Mouse (Mus musculus) forebrain, embryonic 11.5 days (tissue): ENCODE results near the gene Bst1. TPM values are rescaled to one million over a fixed set of nuclear protein-coding genes. Genes with fewer than 3 reads are reported as not detected.
A peak's percentile ranks its signal among the peaks of the same experiment; 100 is the strongest.

ENCODE experiments used
- ATAC-seq: fragments of 200-750 bp; cut with Nextera tagmentation; replicated peaks from 2 replicates; pipeline ENCODE4 v1.8.0; 2017; ENCODE audit warnings: moderate TSS enrichment; ENCODE audit not compliant: low FRiP score
- DNase-seq: peaks from one replicate; pipeline ENCODE4 v3.0.0-alpha.2; 2017; ENCODE audit warnings: low spot score
- H3K27ac ChIP-seq: fragments of 300-500 bp; sonication (generic); 2 replicates; pipeline ENCODE4 v1.5.1; 2014; ENCODE audit warnings: low read depth, low read length
- H3K27me3 ChIP-seq: fragments of 300-500 bp; sonication (generic); 2 replicates; pipeline ENCODE4 v1.6.1; 2014; ENCODE audit warnings: mild to moderate bottlenecking, low read length, mixed read lengths; ENCODE audit not compliant: control insufficient read depth, insufficient read depth
- H3K36me3 ChIP-seq: fragments of 300-500 bp; sonication (generic); 2 replicates; pipeline ENCODE4 v1.6.1; 2014; ENCODE audit warnings: mild to moderate bottlenecking, low read length, moderate library complexity, mixed read lengths; ENCODE audit not compliant: control insufficient read depth, insufficient read depth
- H3K4me1 ChIP-seq: fragments of 300-500 bp; sonication (generic); replicated peaks from 2 replicates; pipeline ENCODE4 v1.6.1; 2014; ENCODE audit warnings: low read length, mixed read lengths; ENCODE audit not compliant: control insufficient read depth, insufficient read depth
- H3K4me2 ChIP-seq: fragments of 300-500 bp; sonication (generic); 2 replicates; pipeline ENCODE4 v1.6.1; 2014; ENCODE audit warnings: low read depth, mild to moderate bottlenecking, low read length, moderate library complexity, mixed read lengths; ENCODE audit not compliant: severe bottlenecking
- H3K4me3 ChIP-seq: fragments of 300-500 bp; sonication (generic); 2 replicates; pipeline ENCODE4 v1.5.1; 2014; ENCODE audit warnings: low read depth, low read length
- H3K9ac ChIP-seq: fragments of 300-500 bp; sonication (generic); 2 replicates; pipeline ENCODE4 v1.6.1; 2014; ENCODE audit warnings: low read length
- H3K9me3 ChIP-seq: fragments of 300-500 bp; sonication (generic); 2 replicates; pipeline ENCODE4 v1.6.1; 2016; ENCODE audit warnings: low read length, mixed read lengths; ENCODE audit not compliant: control insufficient read depth
- WGBS: fragments of 180-500 bp; shearing (Covaris S2); extraction: QIAGEN DNeasy Blood & Tissue Kit; methylation state at CpG from one replicate; pipeline ENCODE4 v1.1.7; 2014; 5-methylcytosine and 5-hydroxymethylcytosine counted together
- polyA plus RNA-seq: library from polyadenylated mRNA; unstranded; fragments of >200 nt; fragmentation: Nextera tagmentation; extraction: Ambion mirVana; gene quantifications from 2 replicates; pipeline ENCODE4 v1.2.1, GENCODE M21; 2014

Bst1 gene
- polyA plus RNA-seq, 1 experiment from 2014 or later, result not detected

GRCm38 (mm10) chr5:43806340-43806739, 12.3 kb upstream of the Bst1 start:
- Histone ChIP-seq H3K27ac (no peak overlapping the region), H3K9me3 (no peaks in the 10 kb centered on the region), H3K4me2 (no peak overlapping the region), H3K4me3 (no peak overlapping the region), H3K9ac (no peak overlapping the region), H3K27me3 (no peaks in the 10 kb centered on the region), H3K4me1 (no peaks in the 10 kb centered on the region), H3K36me3 (no peaks in the 10 kb centered on the region)
- 94% methylated on average over 7 of the region's 7 CpGs for WGBS
- DNase-seq, result no peak
- no peak for ATAC-seq

GRCm38 (mm10) chr5:43806914-43807313, 11.8 kb upstream of the Bst1 start:
- H3K27me3 ChIP-seq, result no peaks in the 10 kb centered on the region
- H3K9ac ChIP-seq, result no peak overlapping the region
- no peak for DNase-seq
- no peaks in the 10 kb centered on the region for H3K9me3 ChIP-seq
- no peak overlapping the region for H3K4me3 ChIP-seq
- H3K4me2 ChIP-seq, result no peak overlapping the region
- H3K36me3 ChIP-seq, result no peaks in the 10 kb centered on the region
- WGBS, result 79% methylated on average over 4 of the region's 4 CpGs
- H3K4me1 ChIP-seq, result no peaks in the 10 kb centered on the region
- ATAC-seq, result no peak
- H3K27ac ChIP-seq, result no peak overlapping the region

- H3K4me1 ChIP-seq, result no peaks in the 10 kb centered on the region
- ATAC-seq (peak; percentile 95), DNase-seq (peak; percentile 93)
- WGBS, result 4% methylated on average over 48 of the region's 48 CpGs
- no peak overlapping the region for H3K27ac ChIP-seq
- no peaks in the 10 kb centered on the region for H3K27me3 ChIP-seq
- H3K9me3 ChIP-seq, result no peaks in the 10 kb centered on the region
- peak overlapping the region; percentile 33 for H3K4me3 ChIP-seq
- no peaks in the 10 kb centered on the region for H3K36me3 ChIP-seq
- H3K4me2 ChIP-seq, result peak overlapping the region; percentile 53
- H3K9ac ChIP-seq, result peak overlapping the region; percentile 51
These were observed 10.7 kb upstream of the Bst1 start for GRCm38 (mm10) chr5:43807744-43808696.

- H3K9me3 ChIP-seq, result no peaks in the 10 kb centered on the region
- H3K27me3 ChIP-seq, result no peaks in the 10 kb centered on the region
- H3K27ac ChIP-seq, result no peak overlapping the region
- no peak overlapping the region for H3K4me3 ChIP-seq
- H3K36me3 ChIP-seq, result no peaks in the 10 kb centered on the region
- no peak overlapping the region for H3K4me2 ChIP-seq
- 91% methylated on average over 1 of the region's 1 CpGs for WGBS
- ATAC-seq (no peak), DNase-seq (no peak)
- no peak overlapping the region for H3K9ac ChIP-seq
- H3K4me1 ChIP-seq, result no peaks in the 10 kb centered on the region
These were observed 8.1 kb upstream of the Bst1 start for GRCm38 (mm10) chr5:43810427-43811062.

- Histone ChIP-seq H3K4me3 (no peak overlapping the region), H3K4me1 (no peaks in the 10 kb centered on the region), H3K36me3 (no peaks in the 10 kb centered on the region), H3K4me2 (no peak overlapping the region), H3K27ac (no peak overlapping the region), H3K9me3 (no peaks in the 10 kb centered on the region), H3K9ac (no peak overlapping the region), H3K27me3 (no peaks in the 10 kb centered on the region)
- ATAC-seq, result no peak
- 82% methylated on average over 2 of the region's 2 CpGs for WGBS
- DNase-seq, result no peak
These were observed 4.1 kb upstream of the Bst1 start for GRCm38 (mm10) chr5:43814536-43814935.

- Histone ChIP-seq H3K4me1 (no peaks in the 10 kb centered on the region), H3K27me3 (no peaks in the 10 kb centered on the region), H3K4me2 (no peak overlapping the region), H3K9ac (no peak overlapping the region), H3K4me3 (no peak overlapping the region), H3K36me3 (no peaks in the 10 kb centered on the region), H3K27ac (no peak overlapping the region), H3K9me3 (no peaks in the 10 kb centered on the region)
- 54% methylated on average over 1 of the region's 1 CpGs for WGBS
- DNase-seq (no peak), ATAC-seq (no peak)
These were observed 2.9 kb upstream of the Bst1 start for GRCm38 (mm10) chr5:43815769-43816168.

- Histone ChIP-seq H3K27ac (no peak overlapping the region), H3K9me3 (no peaks in the 10 kb centered on the region), H3K4me2 (no peak overlapping the region), H3K9ac (no peak overlapping the region), H3K36me3 (no peaks in the 10 kb centered on the region), H3K4me3 (no peak overlapping the region), H3K27me3 (no peaks in the 10 kb centered on the region), H3K4me1 (no peaks in the 10 kb centered on the region)
- WGBS, result 93% methylated on average over 11 of the region's 11 CpGs
- ATAC-seq (no peak), DNase-seq (no peak)
These were observed 2.1 kb downstream of the Bst1 start for GRCm38 (mm10) chr5:43820785-43821184.

- Histone ChIP-seq H3K9me3 (no peaks in the 10 kb centered on the region), H3K27ac (no peak within 1 kb of the TSS), H3K4me3 (no peak within 1 kb of the TSS), H3K36me3 (no peaks in the 10 kb centered on the region), H3K9ac (no peak within 1 kb of the TSS), H3K4me1 (no peaks in the 10 kb centered on the region), H3K27me3 (no peaks in the 10 kb centered on the region), H3K4me2 (no peak within 1 kb of the TSS)
- 86% methylated on average over 19 of the region's 19 CpGs for WGBS
- ATAC-seq (no peak), DNase-seq (no peak)
These were observed 2.9 kb downstream of the Bst1 start, which contains the start of gene Fbxl5 for GRCm38 (mm10) chr5:43821538-43821937. Gene Fbxl5 (minus strand): TSS chr5:43821638.
